Mouse (Mus musculus) G1E (cell line): ENCODE data around the gene Gng7.

Experiments used
- CTCF ChIP-seq: IDR thresholded peaks from 2 replicates; pipeline ENCODE4 v1.5.1; 2012; ENCODE audit warnings: low read depth, low read length, inconsistent platforms, mixed read lengths
- GATA1 ChIP-seq: IDR thresholded peaks from 2 replicates; pipeline ENCODE4 v1.6.1; 2012; ENCODE audit warnings: borderline replicate concordance, low read length, inconsistent platforms, mixed read lengths
- TAL1 ChIP-seq: conservative IDR thresholded peaks from 2 replicates; pipeline ENCODE4 v1.6.1; 2012; ENCODE audit warnings: low read depth, low read length, inconsistent platforms, mixed read lengths

GRCm38 (mm10) chr10:81022744-81023143 is 8.0 kb upstream of the Gng7 start:
- peak; percentile 22; the same call in 1 of the 2 replicates for TF ChIP-seq CTCF
- no peak for TF ChIP-seq GATA1
- TF ChIP-seq TAL1: no peak
